Mouse (Mus musculus) mesoderm, embryonic 11.5 days (tissue): Measurements from ENCODE around the gene Nme2.
"Not testable (repeated sequence)": the region's sequence is repeated elsewhere in the genome, so short reads cannot be mapped to it uniquely, and the experiment has no call there.

Source experiments
- DNase-seq: peaks from one replicate; pipeline ENCODE4 v3.0.0-alpha.2; 2012; ENCODE audit warnings: low read depth, low spot score

Gene Nme2

GRCm38 (mm10) chr11:93967381-93967780 lies 11.3 kb upstream of the Nme2 start:
- DNase-seq: no peak

DNA sequence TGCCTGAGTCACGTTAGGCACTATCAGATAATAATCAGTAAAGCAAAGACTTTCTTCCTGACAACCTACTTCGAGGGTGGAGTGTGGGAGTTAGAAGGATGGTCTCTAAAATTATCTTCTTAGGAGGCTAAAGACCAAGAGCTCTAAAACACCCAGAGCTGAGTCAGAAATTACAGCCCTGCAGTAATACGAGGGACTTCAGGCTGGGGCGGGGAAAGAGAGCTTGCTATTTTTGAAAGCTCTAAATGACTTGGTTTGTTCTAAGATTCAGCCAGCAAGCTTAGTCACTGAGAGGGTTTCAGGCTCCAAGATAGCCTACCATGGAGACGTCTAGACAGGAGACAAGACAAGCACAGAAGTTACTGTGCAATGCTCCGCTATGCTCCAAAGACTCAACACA lies 9.3 kb upstream of the Nme2 start:
- DNase-seq: no peak

GRCm38 (mm10) chr11:93963013-93963412 lies 7.0 kb upstream of the Nme2 start:
- no peak for DNase-seq

GRCm38 (mm10) chr11:93961482-93961881 lies 5.4 kb upstream of the Nme2 start:
- no peak for DNase-seq

DNA sequence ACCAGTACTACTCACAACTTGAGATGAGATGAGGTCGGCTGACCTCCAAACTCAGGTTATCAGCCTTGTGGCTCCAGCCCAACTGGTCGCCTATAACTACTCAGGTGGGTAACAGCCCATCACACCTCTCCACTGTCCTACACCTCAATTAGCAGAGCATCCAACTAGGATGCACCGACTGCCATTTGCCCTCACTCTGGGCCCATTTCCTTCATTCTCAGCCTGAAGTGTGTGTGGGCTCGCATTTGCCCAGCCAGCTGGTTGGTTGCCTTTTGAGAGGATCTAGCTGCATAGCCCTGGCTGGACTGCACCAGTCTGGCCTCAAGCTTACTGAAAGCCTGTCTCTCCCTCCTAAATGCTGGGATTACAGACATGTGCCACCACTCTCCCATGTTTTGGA lies 1.7 kb upstream of the Nme2 start:
- no peak for DNase-seq

DNA sequence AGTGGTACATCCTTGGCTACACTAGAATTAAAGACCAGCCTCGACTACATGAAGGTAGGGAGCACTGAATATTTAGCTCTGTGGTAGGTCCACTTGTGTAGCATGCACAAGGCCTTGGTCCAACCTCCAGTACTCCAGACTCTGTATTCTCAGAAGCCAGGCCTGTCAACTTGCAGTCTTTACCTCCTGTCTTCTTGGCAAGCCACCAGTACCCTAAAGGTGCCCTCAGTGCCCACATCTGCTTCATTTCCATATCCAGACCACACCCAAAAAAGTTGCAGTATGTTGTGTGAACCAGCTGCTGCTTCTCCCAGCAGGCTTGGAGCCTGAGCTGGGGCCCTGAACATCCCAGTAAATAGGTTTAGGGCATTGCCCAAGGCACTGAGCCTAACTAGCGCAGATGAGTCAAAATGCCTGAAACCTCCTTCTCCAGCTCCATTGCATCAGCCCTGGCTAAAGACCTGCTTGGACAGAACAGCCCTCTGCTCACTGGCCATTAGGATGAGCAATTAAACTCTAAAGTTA lies 1.0 kb upstream of the Nme2 start:
- no peak for DNase-seq

- DNase-seq: peak; percentile 92
Measured at GRCm38 (mm10) chr11:93955256-93956150, 556 bp downstream of the Nme2 start.

- DNase-seq: no peak
Measured at GRCm38 (mm10) chr11:93954738-93955255, 1.3 kb downstream of the Nme2 start.

GRCm38 (mm10) chr11:93952376-93952775 lies 3.7 kb downstream of the Nme2 start:
- DNase-seq: no peak

DNA sequence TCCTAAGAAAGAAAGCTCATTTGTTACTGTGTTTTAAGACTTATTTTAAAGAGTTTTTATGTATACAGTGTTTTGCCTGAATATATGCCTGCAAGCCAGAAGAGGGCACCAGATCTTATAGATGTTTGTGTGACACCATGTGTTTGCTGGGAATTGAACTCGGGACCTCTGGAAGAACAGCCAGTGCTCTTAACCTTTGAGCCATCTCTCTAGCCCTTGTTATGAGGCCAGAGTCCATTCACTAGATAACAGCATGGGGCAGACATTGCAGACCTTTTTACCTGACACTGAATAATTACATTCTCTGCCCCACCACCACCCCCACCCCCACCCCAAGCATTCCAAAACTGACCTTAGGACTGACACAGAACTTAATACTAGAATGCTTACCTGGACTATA lies 6.0 kb downstream of the Nme2 start:
- DNase-seq: no peak

DNA sequence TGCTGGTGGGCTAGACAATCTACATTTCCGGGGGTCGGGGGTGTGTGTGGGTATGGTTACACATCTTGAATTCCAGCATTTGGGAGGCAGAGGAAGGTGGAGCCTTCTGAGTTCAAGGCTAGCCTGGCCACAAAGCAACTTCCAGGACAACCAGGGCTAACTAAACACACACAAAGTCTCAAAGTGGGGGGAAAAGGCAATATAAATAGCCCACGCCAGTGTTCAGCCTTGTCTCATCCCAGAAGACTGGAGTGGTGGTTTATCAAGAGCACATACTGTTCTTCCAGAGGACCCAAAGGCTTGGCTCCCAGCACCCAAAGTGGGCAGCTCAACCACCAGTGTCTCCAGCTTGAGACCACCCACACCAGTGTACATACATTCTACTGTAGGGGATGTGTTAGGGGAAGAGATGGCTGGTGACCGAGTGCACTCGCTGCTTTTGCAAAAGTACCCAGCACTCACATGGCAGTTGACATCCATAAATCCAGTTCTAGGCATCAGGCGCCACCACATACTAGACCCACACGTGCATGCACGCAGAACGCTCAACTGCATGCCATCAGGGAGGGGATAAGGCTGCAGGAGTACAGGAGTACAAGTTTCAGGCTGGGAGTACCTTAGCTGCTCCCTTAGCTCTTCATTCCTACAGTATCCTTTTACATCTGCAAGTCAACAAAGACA lies 7.0 kb downstream of the Nme2 start:
- DNase-seq: no peak

- no peak for DNase-seq
Measured at GRCm38 (mm10) chr11:93944986-93945385, 11.1 kb downstream of the Nme2 start.

DNA sequence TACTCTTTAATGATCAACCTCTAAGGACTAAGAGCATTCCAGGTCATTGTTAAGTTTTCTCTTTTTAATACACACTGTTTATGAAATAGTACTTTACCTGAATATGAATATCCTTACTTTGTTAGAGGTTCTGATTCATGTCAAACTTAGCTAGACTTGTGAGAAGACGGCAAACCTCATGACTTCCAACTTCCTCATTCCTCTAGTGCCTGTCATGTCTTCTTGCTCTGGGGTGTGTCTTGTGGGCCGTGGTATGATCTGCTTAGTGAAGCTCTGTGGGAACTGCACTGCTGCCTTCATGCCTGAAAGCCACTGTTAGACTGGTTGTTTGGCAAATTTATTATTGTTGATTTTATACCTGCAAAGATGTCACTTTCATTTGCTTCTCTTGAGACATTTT lies 15.2 kb downstream of the Nme2 start:
- DNase-seq: no peak

DNA sequence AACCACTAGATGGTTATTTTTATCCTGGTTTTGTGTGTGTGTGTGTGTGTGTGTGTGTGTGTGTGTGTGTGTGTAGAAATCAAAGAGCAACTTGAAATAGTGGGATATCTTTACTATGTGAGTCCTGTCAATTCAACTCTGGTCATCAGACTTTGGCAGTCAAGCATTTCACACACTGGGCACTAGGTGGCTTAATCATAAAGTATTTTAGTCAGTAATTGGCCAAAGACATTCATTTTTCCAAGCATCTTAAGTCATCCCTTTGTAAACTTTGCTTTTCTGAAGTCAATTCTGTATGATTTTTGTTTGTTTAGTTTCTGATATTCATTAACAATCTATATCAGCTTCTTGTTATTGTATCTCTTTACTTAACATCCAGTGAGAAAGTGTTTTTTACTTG lies 27.0 kb downstream of the Nme2 start:
- no peak for DNase-seq

DNA sequence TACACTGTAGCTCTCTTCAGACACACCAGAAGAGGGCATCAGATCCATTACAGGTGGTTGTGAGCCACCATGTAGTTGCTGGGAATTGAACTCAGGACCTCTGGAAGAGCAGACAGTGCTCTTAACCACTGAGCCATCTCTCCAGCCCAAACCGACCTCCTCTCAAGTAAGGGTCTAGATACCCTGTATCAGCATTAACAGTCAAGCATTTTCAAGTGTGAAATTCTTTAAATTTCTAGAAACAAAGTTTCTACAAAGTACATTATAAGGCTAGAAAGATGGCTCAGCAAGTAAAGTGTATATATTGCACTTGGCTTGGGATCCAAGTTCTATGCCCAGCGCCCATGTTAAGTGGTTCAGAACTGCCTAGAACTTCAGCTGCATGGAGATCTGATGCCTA lies 41.0 kb downstream of the Nme2 start:
- DNase-seq: not testable (repeated sequence)

GRCm38 (mm10) chr11:93911603-93912002 lies 44.5 kb downstream of the Nme2 start:
- no peak for DNase-seq

- DNase-seq: no peak
Measured at GRCm38 (mm10) chr11:93908829-93909228, 47.2 kb downstream of the Nme2 start.

DNA sequence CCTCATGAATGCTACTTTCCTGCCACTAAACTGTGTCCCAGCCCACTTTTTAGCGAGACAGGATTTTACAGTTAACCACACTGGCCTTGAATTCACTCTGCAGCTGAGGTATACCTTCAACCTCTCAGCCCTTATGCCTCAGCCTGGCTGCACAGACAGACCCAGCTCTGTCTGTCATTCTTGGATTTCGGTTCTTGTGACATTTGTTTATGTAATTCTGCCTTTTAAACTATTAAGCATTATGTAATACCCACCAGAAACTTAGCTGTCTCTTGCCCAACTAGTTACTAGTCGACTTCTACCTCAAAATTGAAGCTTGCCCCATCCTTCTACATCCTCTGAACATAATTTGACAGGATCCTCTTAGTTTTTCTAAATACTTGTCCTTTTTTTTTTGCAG lies 48.2 kb downstream of the Nme2 start:
- DNase-seq: no peak

GRCm38 (mm10) chr11:93906834-93907233 lies 49.2 kb downstream of the Nme2 start:
- no peak for DNase-seq
